Mouse (Mus musculus): Measurements from ENCODE around the gene Mvb12a.

Gene Mvb12a

GRCm38 (mm10) chr8:71527162-71527870, 15.4 kb upstream of the Mvb12a start:
- DNase-seq: no peak

- DNase-seq: no peak
These were observed 14.2 kb upstream of the Mvb12a start for GRCm38 (mm10) chr8:71528362-71529073.

- peak; percentile 40 for DNase-seq
These were observed 11.8 kb upstream of the Mvb12a start for GRCm38 (mm10) chr8:71530735-71531467.

DNA sequence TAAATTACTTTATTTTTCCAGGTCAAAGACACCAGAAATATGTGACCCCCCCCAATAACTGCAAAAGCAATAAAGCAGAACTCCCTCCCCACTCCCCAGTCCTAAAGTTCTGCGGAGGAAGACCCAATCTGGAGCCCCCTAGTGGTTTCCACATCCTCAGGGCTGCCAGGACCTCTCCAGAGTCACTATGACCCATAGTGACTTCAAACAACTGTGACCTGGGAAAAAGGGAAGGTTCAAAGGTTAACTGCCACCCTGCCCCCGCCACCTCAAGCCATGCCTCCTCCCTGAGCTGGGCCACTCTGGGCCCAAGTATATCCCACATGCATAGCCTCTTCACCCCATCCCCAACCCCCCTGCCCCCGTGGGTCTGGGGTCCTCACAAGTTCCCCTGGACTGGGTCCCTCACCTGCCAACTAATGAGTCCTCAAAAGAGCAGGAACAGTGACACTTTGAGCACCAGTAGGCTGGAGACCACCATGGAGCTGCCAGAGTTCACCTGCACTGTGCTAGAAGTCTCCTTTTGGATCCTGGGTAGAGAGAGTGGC, 8.4 kb upstream of the Mvb12a start:
- DNase-seq: no peak

GRCm38 (mm10) chr8:71535663-71536062, 7.1 kb upstream of the Mvb12a start:
- DNase-seq: no peak

DNA sequence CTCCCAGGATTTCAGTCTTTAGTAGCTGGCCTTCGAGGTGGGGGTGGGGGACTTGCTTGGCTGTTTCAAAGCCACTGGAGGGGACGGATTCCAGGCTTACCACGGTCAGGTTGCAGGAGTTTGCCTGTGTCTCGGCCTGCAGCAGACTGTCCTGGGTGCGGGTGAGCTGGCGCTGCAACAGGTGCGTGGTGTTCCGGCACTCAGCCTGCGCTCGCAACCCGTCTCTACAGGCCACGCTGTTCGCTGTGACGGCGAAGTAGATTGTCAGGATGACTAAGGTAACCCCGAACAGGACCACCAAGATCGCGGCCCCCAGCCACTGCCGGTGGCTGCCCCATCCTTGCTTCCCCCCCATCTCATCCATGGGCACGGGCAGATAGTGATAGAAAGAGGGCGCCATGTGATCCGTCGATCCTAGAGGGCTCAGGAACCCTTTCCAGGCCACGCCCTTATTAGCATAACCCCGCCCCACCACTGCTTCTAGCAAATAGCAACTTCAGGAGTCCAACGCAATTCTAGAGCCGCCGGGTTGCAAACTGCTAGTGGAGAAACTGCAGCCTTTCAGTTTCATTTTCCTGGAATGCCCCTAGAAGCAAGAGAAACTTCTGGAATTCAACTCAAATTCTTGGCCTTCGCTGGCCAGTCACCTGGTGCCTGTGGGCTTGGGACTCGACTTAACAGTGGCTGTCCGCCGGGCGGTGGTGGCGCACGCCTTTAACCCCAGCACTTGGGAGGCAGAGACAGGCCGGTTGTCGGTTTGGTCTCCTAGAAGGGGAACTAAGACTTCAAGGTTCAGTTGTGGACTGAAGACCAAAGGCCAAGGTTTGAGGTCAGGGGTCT, 5.5 kb upstream of the Mvb12a start, which contains the start of gene Bst2:
Gene Bst2, minus strand, starts transcription at position 429 of the 840 bp plus-strand sequence.
- DNase-seq: peak; percentile 44

- no peak for DNase-seq
These were observed 1.0 kb downstream of the Mvb12a start for GRCm38 (mm10) chr8:71543755-71544154.

- DNase-seq: no peak
These were observed 2.3 kb downstream of the Mvb12a start for GRCm38 (mm10) chr8:71545053-71545452.

- no peak for DNase-seq
These were observed 4.9 kb downstream of the Mvb12a start for GRCm38 (mm10) chr8:71547590-71547989.

- no peak for DNase-seq
These were observed 8.0 kb downstream of the Mvb12a start for GRCm38 (mm10) chr8:71550754-71551153.

GRCm38 (mm10) chr8:71552770-71553169, 10.0 kb downstream of the Mvb12a start:
- DNase-seq: no peak

DNA sequence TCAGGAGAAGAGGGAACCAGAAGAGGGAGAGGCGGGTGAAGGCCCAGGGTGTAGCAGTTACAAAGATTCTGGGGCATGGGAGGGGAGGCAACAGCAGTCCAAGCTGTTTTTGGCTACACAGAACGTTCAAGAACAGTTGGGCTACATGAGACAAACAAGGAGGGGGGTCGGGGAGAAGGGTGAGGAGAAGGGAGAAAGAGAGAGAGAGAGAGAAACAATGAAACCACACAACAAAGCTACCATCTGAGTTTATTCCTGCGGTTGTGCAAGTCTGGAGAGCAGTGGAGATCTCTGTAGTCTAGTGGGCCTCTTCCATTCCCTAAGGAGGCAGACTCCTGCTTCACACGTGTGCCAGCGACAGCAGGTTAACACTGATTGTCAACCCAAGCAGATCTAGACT, 11.3 kb downstream of the Mvb12a start:
- no peak for DNase-seq

DNA sequence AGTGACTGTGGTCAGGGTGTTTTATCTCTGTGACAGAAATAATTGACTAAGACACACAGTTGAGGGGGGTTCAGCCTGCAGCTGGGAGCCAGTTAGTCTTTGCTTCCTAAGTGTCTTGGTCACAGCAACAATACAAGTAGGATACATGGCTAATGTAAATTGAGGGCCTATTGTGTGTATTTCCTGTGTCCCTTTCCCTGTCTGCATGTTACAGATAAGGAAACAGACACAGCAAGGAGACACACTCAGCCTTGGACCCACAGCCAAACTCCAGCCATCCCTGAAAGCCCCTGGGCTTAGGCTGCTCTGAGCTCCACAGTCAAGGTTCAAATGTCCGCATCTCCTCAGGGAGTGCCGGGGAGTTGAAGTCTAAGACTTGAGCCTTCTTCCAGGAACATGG, 11.9 kb downstream of the Mvb12a start:
- DNase-seq: no peak

DNA sequence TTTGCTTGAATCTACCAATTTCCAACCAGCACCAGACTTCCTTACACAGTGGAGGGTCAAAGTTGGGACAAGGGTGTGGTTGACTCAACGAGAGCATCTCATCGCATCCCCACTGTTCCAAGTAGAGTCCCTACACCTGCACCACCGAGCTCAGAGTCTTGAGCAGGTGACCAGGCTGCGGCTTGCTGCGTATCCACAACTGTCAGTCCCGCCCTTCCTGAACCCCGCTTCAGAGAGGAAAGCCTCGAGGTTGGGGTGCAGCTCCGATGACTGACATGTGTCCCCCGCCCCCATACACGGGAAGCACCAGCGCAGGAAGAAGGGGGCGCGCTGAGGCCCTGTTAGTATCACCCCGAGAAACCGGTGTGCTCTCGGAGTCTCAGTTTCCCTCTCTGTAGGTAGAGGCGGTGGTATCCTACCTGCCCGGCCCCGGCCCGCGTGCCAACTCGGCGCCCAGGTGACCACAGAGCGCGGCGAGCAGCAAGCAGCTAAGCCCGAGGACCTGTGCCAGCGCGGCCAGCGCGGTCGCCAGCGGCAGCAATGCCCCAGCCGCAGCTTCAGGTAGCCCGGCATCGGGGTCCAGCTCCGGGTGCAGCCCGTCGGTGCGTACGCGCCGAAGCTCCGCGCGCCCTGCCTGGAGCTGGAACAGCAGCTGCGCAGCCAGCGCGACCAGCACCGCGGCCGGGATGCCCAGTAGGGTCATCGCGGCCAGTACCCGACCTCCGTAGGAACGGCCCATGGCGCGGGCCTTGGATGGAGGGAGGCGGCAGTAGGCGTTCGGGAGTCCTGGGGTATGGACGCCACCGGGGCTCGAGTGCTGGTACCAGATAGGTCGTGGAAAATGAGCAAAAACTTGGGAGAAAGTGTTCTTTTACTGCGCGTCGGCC, 15.6 kb downstream of the Mvb12a start, which contains the start of gene Tmem221:
Gene Tmem221, minus strand, starts transcription at position 801 of the 887 bp plus-strand sequence.
- no peak for DNase-seq

- no peak for DNase-seq
These were observed 16.4 kb downstream of the Mvb12a start for GRCm38 (mm10) chr8:71558958-71559690.

DNA sequence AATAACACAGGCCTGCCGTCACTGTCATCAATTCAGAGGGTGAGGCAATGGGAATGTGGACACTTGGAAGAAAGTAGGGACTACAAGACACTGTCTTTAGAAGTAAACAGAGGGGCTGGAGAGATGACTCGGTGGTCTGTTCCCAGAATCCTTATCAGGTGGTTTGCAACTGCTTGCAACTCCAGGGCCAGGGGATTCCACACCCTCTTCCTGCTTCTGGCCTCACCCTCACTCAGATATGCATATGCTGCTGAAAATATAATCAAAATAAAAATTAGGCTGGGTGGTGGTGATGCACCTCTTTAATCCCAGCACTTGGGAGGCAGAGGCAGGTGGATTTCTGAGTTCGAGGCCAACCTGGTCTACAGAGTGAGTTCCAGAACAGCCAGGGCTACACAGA, 17.3 kb downstream of the Mvb12a start:
- DNase-seq: no peak

DNA sequence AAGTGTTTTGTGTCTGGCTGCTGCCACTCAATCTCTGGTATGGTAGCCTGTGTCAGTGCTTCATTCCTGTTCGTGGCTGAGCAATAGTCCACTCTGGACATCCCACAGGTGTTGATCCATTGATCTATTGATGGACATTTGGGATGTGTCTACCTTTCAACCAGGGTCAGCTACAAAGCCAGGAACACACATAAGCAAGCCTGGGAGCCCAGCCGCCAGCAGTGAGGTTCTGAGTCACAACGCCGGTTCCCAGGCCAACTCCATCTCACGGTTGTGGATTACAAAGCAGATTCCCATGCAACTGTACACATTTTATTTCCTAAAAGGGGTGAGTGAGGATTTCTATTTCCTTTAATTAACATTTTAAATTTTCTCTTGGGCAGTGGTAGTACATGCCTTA, 18.0 kb downstream of the Mvb12a start:
- DNase-seq: no peak

DNA sequence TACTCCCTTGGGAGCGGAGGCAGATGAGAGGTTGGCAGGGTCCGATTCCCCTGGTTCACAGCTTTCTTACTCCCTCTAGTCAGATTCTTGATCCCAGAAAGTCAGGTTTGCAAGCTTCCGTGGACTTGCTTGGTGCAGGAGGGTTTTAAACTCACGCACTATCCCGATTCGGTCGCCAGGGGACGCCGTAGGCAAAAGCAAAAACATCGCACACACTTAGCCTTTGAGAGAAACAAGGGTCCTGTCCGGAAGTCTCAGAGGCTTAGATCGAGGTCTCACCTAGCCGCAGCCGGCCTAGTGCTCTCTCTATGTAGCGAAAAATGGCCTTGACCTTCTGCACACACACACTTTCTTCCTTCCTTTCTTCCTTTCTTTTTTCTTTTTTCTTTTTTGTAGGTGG, 18.7 kb downstream of the Mvb12a start:
- no peak for DNase-seq

DNA sequence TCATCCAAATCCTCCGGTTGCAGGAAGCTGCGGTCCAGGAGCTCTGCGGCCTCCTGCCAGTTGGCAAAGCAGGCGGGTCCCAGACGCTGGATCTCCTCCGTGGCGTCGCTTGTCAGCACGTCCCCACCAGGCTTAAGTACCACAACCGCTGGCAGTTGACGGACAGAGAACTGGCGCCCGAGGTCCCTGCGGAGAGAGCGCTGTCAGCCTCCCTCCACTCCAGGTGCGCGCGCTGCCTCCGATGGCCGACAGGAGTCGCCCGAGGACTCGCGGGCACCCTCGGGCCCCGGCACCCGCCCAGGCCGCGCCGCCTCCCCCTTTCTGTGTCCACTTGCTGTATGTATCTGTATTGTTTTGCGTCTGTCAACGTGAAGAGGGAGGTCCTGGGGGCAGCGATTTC, 20.0 kb downstream of the Mvb12a start:
- peak; percentile 76 for DNase-seq

DNA sequence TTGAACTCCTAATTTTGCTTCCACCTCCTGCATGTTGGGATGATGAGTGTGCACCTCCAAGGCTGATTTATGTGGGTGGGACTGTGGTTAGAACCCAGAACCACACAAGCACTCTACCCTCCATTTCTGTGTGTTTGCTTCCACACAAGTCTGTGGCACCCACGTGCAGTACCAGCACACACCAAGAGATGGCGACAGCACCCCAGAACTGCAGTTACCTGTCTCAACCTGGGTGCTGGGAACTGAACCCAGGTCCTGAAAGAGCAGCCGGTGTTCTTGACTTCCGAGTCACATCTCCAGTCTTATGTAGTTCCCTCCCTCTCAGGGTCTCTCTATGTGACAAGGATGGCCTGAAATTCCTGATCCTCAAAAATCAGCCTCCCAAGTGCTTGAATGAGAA, 21.3 kb downstream of the Mvb12a start:
- no peak for DNase-seq

DNA sequence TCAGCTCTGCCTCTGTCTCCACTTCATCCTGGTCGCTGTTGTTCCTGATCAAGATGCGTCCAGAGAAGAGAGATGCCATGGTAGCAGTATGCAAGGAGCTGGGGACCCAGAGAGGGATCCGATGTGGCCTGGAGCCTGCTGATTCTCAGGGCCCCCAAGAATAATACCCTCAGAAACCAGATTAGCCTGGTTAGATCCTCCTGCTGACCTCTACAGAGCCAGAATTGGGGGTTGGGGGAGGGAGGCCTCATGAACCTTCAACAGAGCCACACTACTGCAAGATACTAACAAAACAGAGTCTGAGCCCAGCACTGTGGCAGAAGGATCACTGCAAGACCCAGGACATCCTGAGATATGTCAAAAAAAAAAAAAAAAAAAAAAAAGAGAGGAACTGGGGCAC, 23.8 kb downstream of the Mvb12a start, which contains the start of gene Nxnl1:
Gene Nxnl1, minus strand, starts transcription at position 101 of the 400 bp plus-strand sequence.
- no peak for DNase-seq
